Mouse (Mus musculus) lung, adult 18-20 months (tissue): ENCODE measurements around the gene Fli1.

Experiments used
- DNase-seq, 2 experiments: peaks; one replicate each; pipeline ENCODE4 v3.0.0; 2022; ENCODE audit warnings: mixed read lengths in 2 of 2

Fli1 gene

GRCm38 (mm10) chr9:32394761-32395161 lies 147.9 kb downstream of the Fli1 start:
- no peak for DNase-seq

DNA sequence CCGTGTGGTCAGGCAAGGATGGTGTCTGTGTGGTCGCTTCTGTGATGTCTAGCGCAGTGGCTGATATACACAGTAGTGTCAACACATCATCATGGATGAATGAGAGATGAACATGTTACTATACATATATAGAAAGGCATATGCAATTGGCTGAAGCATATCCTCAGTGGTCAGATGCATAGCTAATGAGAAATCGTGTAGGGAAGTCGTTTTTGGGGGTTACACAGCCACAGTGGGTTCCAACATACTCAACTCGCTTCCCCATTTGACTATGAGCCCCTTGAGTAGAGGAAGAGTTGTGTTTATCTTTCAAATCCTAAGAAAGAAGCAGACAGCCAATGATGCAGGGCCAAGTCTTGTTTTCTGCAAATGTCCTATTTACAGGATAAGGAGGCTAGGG lies 149.9 kb downstream of the Fli1 start:
- DNase-seq, result no peak

DNA sequence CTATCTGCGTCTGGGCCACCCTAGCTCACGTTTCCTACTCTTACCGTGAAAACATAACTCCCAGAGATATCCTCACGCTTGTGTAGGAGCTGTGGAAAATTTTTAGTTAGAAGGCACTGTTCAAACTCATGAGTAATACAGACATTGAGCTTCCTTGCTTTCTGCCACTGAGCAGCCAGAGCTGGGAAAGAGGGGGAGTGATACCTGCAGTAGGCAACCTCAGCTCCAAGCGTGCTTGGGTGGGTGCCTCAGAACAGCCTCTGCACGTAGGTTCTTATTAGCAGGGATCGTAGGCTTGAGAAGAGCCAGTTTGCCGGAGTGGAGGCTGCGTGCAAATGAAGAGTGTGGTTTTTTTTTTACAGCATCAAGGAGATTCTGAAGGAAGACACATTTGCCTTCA lies 151.0 kb downstream of the Fli1 start:
- DNase-seq, result no peak

DNA sequence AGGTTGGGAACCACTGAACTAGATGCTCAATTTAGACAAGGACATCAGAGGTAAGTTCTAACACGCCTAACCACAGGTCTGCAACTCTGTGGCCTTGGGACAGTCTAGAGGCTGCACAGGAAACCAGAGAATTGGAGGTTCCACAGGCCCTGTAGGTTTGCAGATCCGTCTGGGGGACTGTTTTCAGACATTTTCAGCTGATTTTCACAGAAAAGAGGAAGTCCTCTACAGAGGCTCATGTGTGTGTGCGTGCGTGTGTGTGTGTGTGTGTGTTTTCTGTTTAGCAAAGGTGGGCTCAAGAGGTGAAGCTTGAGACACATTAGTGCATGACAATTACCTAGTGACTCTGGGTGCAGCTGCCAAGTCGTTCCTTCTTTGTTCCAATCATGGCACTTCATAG lies 151.6 kb downstream of the Fli1 start:
- DNase-seq, result no peak

- peak in 1 of 2 experiments; percentile 26 for DNase-seq
These were observed 154.5 kb downstream of the Fli1 start for GRCm38 (mm10) chr9:32388120-32388519.

DNA sequence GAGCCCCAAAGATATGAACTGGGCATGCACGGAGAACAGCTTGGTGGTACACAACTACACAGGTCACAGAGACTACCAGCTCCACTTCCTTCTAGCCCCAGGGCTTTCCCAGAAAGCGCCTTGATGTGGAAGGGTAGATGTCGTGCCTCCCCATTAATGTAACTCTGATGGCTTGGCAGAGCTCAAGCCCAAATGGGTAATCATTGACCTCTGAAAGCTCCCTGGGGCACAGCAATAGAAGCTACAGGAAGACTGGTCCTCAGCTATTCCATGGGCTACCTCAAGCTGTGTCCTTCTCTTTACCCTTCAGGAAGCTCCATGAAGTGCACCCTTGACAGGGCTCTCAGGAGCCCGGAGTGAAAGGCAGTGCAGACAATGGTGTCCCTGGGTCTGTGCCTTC lies 157.8 kb downstream of the Fli1 start:
- DNase-seq, result no peak

GRCm38 (mm10) chr9:32376863-32377590 lies 165.6 kb downstream of the Fli1 start:
- no peak for DNase-seq

DNA sequence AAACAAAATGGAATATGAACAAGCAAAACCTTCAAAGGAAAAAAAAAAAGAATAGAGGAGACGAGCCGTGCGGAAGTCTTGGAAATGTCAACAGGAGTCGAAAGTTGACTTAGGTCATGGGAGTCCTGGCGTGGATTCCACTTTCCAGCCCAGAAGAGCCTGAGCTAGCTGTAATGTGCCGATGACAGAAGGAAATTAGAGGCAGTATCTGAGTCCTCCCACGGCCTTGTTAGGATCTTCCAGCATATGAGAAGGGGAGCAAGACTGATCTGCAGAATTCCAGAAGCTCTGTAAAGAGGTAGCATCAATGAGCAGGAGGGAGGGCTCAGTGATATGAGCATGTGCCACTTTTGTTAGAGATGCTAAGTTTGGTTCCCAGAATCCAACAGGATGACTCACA lies 166.6 kb downstream of the Fli1 start:
- DNase-seq, result no peak

DNA sequence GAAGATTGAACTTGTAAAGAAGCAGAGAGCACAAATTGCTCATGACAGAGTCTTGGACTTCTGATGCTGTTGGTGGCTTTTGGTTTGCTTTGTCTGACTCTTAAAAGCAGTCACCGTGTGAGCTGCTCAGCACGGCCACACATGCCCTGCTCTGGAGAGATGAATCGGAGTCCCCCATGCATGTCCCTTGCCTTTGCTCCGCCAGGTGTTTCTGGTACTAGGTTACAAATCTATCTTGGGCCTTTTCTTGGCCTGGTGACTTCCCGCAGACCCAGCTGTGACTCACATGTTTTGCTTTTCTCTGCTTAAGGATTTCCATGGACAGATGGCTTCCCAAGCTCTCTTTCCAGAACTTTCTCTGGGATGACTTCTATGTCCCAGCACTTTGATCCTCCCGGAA lies 169.0 kb downstream of the Fli1 start:
- DNase-seq, result no peak
